Mouse (Mus musculus) testis, adult 2 months (tissue): ENCODE measurements at regions not wholly inside any gene's neighbourhood (a gene's known extent, or its start where the extent isn't known, plus 50 kb on each side); places are given as distances from the start of the nearest gene placed in this dataset.

ENCODE experiments used
- CTCF ChIP-seq: fragments of 200-500 bp; IDR thresholded peaks from 2 replicates; pipeline ENCODE4 v1.5.1; 2012; ENCODE audit warnings: low read depth, mild to moderate bottlenecking, inconsistent platforms, low read length, moderate library complexity; ENCODE audit not compliant: control insufficient read depth, insufficient read depth, insufficient replicate concordance
- POLR2A ChIP-seq: fragments of 200-500 bp; IDR thresholded peaks from 2 replicates; pipeline ENCODE4 v1.6.1; 2012; ENCODE audit warnings: low read depth, mild to moderate bottlenecking, inconsistent platforms, low read length, moderate library complexity; ENCODE audit not compliant: control insufficient read depth

DNA sequence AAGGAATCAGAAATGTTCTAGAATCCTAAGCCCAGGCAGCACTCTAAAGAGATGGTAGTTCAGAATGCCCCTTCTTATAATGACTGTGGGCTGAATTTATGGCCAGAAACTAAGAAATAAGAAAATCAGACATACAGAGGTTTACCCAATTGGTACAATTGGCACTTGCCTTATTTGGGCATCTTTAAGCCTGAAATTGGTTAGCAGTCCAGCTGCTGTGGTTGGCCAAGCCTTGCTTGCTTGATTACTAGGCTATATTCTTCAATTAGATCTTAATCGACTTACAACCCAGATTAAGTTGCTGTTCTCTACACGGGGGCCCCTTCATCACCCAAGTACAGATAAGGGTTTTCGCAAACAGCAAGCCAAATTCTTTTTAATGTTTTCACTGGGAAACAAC, 60.1 kb upstream of the Thbs1 start:
- TF ChIP-seq POLR2A (no peak), CTCF (no peak)
